Mouse (Mus musculus): ENCODE results near the gene Il11ra1.

DNA sequence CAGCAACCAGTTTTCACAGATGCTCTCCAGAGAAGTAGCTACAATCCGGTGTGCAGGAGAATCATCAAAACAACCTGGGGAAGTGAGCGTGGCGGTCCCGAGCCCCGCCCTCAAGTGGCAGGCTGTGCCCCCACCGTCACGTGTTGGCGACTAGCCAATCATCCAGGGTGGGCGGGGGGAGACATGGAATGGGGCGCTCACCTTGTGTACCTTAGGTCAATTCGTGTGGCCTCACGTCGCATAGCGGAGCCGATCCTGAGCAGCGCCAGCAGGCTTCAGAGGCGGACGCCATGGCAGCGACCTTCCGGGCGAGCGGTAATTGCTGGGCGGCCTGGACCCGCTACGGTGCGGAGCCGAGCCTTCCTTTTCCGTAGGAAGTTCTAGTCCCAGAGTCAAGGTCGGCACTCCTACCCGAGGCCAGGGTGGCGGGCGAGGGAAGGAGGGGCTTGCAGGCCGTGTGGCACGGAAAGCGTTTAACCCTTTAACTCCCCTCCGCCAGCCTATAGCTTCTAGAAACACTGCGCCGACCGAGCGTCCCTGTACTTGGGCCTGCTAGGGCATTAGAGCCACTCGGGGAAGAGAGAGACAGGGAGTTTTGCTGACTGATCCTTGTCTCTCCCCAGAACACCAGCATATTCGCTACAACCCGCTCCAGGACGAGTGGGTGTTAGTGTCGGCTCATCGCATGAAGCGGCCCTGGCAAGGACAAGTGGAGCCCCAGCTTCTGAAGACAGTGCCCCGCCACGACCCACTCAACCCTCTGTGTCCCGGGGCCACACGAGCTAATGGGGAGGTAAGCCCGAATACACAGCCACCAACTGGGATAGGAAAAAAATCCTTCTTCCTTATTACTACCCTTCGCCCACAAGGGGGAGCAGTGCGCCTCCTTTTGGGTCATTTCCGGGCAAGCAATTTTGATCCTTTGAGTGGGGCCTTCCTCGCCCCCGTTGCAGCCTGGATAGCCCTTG is 55.8 kb downstream of the Il11ra1 start, which contains the start of gene Sigmar1:
- no peak for TF ChIP-seq EP300 (IDR thresholded peaks at IDR 0.05; ENCODE audit: insufficient read depth, low read depth, low read length)
- TF ChIP-seq POLR2A (IDR thresholded peaks at IDR 0.05; ENCODE audit: insufficient read depth, low read length) = peak; percentile 68
